Mouse (Mus musculus): Measurements from ENCODE around the gene Nufip2.
"Not testable (repeated sequence)": the region's sequence is repeated elsewhere in the genome, so short reads cannot be mapped to it uniquely, and the experiment has no call there.

Gene Nufip2

DNA sequence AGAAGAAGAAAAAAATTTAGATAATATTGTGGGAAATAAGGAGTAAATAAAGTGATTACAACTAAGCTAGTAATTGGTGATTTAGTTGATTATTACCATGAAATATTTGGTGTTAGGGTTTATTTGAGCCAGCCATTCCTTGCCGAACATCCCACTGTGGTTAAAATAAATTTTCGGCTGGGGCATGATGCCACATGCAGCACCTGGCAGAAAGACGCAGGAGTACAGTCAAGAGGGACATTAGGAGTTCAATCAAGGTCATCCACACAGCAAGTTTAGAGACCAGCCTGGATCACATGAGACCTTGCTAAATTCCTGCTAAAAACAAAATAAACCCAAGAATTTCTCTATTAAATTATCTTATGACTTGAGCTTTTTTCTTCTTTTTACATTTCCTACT lies 23.1 kb downstream of the Nufip2 start:
- DNase-seq (ENCODE audit: low spot score), result no peak

DNA sequence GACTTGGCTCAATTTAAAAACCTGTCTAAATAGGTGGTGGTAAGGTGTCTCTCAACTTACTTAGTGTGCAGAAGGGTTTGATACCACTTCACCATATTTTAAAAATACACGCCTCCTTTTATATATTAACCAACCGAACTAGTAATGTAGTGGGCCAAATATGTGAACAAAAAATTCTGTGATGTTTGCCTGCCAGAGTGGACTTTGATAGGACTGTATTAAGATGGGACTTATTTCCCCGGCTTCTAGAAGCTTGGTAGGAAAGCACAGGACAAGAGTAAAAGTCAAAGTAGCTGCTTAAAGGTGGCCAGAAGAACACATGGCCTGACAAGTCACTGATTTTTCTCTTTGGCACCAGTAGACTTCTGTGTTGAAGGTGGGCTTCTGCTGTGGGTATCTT lies 27.8 kb downstream of the Nufip2 start:
- no peak for DNase-seq (ENCODE audit: low spot score)

DNA sequence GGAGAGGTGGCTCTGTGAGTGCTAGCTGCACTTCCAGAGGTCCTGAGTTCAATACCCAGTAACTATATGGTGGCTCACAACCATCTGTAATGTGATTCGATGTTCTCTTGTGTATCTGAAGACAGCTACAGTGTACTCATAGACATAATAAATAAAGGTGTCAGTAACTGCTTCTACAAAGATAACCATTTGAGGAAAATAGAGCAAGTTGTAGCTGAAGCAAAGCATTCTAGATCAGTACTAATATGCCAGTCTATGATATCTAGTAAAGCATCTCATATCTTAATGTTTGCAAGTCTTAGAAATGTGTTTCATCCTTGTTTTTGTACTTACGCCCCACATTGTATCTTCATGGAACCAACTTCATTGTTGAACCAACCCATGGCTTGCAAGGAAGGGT lies 33.1 kb downstream of the Nufip2 start:
- no peak for DNase-seq (ENCODE audit: low spot score)

DNA sequence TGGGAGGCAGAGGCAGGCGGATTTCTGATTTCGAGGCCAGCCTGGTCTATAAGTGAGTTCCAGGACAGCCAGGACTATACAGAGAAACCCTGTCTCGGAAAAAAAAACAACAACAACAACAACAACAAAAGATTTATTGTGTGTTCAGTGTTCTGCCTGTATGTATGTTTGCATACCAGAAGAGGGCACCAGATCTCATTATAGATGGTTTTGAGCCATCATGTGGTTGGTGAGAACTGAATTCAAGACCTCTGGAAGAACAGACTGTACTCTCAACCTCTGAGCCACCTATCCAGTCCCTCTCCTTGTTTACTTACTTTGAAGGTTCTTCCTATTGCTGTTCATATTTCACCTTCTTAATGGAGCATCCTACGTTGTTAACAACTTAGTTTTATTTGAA lies 35.4 kb downstream of the Nufip2 start:
- no peak for DNase-seq (ENCODE audit: low spot score)

DNA sequence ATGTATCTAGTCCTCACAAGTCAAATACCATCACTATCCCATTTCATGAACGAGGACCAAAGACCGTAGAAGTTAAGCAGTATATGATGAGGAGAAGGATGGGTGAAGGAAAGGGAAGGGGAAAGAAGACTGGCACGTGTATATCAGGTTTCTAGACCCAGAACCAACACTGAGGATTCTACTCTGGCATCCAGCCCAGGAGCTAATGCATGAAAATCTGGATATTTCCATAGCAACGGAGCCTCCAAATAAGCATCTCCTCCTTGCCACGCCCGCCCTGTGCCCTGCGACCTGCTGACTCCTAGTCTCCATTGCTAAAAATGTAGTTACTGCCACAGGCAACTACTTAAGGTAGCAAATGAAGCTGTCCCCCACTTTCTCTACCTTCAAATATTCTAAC lies 38.8 kb downstream of the Nufip2 start:
- no peak for DNase-seq (ENCODE audit: low spot score)

DNA sequence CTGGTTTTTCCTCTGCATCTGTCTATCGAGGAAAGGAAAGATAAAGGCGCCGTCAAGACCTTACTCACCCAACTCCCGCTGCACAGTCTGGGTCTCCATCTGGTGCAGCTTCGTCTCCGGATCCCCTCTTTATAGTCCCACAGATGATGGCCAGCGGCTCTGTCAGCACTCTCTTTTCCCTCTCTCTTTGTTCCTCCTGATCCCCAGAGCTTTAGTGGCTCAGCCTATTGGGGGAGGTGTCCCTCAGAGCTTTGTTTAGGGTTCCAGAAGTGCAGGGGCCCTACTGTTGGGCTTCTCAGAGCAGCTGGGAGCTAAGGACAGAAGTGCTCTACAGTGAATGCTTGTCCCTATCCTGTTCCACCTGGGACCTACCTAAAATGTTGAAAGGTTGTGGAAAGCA lies 39.2 kb downstream of the Nufip2 start, which contains the start of gene Cryba1:
Gene Cryba1, minus strand, starts transcription at position 101 of the 400 bp plus-strand sequence.
- DNase-seq (ENCODE audit: low spot score), result no peak

DNA sequence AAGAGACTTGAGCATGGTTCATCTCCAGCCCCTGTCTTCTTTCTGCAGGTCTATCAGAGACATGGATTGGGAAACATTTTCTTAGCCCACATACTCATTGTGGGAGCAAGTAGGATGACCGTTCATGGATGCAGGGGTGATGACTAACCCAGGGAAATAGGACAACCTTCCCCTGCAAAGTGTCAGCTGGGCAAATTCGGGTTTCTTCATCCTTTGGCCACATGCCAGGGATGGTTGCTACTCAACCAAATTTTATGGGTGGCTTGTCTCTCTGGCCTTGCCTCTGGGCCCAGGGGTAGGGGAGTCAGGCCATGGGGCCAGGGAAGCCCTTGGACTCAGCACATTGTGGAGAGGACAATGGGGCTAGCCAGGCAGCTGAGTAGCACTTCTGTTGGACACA lies 42.6 kb downstream of the Nufip2 start:
- DNase-seq (ENCODE audit: low spot score), result no peak

DNA sequence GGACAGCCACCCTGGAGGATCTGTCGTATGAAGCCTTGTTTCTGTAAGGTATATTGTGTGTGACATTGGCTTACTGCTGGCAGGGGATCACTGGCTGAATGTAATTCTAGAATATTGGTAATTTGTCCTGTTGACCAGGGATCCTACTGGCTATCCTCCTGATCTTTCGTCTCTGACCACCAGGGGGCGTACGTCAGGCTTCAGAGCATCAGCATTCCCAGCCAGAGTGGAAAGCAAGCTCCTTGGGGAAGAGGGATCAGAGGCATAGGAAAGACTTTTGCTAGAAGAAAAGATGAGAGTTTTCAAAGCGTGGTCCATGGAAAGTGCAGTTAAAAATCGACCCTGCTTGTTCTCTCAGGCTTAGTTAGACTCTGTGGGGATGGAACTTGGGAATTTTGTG lies 51.3 kb downstream of the Nufip2 start:
- peak; percentile 57 for DNase-seq (ENCODE audit: low spot score)

DNA sequence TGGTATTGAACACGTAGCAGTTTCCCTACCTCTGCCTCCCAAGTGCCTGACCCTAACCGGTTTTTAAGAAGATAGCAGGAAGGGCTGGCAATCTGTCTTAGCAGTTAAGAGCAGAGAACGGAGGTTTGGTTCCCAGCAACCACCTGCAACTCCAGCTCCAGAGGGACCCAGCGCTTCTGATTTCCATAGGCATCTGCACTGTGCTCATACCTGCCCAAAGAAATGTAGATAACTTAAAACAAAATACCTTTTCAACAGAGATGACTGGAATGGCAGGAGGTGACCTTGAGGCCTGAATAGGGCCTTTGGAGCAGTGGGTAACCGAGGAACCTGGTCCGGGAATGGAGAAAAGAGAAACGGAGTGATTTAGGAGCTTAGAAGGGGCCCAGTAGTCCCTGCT lies 52.6 kb downstream of the Nufip2 start:
- DNase-seq (ENCODE audit: low spot score), result no peak

DNA sequence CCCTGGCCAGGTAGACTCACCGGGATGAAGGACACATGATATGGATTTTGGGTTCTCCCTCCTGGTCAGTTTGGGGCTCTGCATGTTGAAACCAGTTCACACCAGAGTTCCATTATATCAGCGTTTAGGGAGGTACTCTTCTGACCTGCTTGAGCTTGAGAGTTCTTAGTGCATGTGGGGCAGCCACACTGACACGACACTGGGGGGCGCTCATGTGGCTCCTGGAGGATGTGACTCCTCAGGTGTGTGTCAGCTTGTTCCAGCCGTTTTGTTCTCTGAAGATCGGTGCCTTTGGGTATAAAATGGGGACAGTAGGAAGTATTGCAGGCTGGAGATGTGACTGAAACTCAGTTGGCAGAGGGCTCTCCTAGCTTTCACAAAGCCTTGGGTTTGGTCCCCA lies 58.0 kb downstream of the Nufip2 start:
- no peak for DNase-seq (ENCODE audit: low spot score)

DNA sequence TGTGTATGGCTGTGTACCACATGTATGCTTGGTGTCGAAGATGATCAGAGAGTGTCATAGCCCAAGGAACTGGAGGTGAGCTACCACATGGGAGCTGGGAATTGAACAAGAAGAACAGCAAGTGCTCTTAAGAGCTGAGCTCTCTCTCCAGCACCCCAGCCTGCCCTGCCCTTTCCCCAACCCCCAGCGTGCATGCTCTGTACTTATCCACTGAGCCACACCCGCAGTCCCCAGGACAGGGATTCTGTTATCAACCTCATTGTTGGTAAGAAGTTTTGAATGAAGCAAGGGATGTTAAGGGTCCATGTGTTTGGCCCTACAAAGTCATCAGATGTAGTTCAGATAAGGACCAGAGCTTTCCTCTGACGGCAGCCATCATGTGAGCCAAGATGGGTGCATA lies 60.7 kb downstream of the Nufip2 start:
- DNase-seq (ENCODE audit: low spot score), result no peak

DNA sequence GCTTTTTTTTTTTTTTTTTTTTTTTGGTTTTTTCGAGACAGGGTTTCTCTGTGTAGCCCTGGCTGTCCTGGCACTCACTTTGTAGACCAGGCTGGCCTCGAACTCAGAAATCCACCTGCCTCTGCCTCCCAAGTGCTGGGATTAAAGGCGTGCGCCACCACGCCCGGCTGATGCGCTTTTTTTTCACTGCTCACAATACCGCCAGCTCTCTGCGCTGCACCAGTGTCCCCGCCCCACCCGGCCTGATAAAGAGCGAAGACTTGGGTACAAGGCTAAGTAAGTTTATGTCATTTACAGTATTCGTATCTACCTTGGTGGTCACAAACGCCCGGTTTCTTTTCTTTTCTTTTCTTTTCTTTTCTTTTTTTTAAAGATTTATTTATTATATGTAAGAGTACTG lies 61.1 kb downstream of the Nufip2 start:
- not testable (repeated sequence) for DNase-seq (ENCODE audit: low spot score)

DNA sequence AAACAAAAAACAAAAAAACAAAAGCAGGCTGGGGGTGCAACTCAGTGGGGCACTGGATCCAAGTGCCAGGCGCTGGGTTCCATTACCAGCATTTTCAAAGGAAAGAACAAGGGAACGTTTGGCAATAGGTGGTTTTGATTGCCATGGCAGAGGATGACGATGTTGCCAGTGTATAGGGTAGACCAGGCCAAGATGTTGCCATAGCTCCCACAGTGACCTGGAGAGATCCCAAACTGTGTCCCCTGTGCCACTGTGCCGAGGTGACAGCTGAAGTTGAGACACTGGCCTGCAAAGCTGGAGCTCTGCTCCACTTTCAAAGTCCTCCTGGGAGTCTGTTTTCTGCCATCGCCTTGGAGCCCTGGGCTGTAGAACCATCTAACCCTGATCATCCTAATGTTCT lies 63.0 kb downstream of the Nufip2 start:
- DNase-seq (ENCODE audit: low spot score), result no peak

DNA sequence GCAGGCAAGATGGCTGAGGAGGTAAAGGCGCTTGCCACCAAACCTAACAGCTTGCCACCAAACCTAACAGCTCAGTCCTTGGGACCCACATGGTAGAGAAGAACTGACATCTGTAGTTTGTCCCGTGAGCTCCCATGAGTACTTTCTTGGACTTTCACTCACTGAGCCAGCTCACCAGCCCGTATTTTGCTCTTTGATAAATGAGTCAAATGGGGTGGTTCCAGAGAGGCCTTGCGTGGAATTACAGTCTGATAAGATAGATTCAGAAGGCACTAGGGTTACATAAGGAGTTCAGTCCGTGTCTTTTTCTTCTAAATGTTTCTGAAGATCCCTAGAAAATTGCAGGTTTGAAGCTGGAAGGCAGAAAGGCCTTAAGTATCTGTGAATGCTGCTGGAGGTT lies 66.6 kb downstream of the Nufip2 start:
- DNase-seq (ENCODE audit: low spot score), result no peak

DNA sequence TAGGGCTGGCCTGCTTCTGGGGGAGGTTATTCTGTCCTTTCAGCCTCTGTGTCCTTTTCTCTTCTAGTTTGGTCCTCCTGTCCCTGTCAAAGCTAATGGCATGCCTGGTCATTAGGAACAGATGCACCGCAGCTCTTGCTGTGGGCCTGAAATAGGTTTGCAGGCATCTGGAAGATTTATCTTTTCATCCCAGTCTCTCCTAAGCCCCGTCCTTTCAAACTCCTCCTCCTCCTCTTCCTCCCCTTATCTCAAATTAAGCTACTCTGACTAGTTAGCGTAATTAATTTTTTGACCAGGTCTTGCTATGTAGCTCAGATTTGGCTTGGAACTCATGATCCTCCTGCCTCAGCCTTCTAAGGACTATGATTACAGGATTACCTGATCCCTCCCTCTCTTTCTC lies 67.5 kb downstream of the Nufip2 start:
- no peak for DNase-seq (ENCODE audit: low spot score)

DNA sequence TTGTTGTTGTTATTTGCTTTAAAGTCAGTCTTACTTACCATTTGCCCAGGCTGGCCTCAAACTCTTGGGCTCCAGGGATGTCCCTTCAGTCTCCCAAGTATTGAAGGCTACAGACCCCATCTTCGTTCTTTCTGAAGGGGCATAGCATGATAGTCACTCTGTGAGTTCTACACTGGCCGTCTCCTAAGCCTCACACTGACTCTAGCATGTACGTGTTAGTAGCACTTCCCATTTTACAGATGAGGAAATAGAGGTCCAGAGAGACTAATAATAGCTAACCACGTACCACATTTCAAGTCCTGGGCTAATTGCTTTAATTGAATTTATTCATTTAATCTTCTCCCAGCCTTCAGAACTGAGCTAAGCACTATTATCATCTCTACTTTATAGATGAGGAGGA lies 74.1 kb downstream of the Nufip2 start:
- DNase-seq (ENCODE audit: low spot score), result no peak

DNA sequence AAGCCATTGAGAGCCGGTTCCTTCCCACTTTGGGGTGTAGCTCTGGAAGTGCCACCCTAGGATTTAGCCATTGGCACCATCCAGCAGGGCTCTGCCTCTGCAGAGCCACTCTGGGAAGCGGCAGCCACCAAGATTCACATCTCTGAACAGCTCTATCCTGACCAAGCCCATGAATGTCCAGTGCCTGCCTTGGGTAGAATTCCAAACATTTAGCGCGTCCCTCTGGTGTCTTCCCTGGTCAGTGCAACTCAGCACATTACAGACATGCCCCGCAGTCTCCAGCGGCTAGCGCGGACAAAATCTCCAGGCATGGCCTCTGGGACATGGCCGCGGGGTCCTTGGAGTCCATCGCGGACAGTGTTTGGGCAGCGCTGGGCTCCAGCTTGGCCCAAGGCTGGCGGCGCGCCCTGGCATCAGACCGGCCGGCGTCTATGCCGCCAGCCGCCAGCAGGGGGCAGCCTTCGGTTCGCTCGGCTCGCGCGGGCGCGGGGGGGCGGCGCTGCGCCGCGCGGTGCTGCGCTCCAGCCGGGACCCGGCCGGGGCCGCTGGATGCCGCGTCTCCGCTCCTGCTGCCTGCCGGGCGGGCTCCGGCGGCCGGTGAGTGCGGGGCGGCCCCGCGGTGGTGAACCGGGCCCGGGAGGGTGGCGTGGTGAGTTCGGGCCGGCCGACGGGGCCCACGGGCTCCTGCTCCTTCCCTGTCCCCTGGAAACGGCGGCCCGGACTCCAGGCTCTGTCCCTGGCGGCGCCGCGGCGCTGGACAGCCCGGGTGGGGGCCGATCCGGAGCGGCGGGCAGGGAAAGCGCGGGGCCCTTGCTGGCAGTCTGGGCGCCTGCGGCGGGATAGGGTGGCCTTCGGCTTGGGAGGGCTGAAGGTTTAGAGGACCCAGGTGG lies 77.1 kb downstream of the Nufip2 start, which contains the start of gene Myo18a:
Gene Myo18a, plus strand, starts transcription at position 464 of the 890 bp plus-strand sequence.
- peak; percentile 82 for DNase-seq (ENCODE audit: low spot score)

DNA sequence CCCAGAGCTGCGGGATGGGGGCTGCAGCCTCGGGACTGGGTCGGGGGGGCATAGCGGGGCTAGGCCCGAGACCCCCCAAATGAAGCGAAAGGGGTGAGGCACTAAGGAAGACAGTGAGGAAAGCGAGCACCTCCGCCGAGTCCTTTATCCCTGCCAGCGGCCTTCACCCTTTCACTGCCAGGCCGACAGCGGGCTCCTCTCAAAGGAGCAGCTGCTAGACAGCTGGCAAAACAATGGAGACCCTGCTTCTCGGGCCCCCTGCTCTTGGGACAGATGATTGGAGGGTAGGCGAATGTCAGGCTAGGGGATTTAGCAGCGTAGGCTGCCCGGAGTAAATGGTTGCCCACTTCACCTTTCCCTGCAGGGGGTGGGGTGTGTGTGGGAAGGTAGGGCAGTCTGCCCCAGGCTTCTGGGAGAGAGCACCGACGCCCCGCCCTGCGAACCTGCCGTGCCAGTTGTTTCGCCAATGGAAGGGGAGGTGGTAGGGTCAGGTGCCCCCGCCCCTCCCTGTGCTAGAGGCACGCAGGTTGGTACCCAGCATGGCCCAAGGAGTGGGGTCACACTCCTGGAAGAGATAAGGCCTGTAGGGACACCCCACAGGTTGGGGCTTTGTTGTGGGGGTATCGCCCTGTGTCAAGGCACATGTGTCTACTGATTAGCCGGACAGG lies 77.9 kb downstream of the Nufip2 start:
- no peak for DNase-seq (ENCODE audit: low spot score)

DNA sequence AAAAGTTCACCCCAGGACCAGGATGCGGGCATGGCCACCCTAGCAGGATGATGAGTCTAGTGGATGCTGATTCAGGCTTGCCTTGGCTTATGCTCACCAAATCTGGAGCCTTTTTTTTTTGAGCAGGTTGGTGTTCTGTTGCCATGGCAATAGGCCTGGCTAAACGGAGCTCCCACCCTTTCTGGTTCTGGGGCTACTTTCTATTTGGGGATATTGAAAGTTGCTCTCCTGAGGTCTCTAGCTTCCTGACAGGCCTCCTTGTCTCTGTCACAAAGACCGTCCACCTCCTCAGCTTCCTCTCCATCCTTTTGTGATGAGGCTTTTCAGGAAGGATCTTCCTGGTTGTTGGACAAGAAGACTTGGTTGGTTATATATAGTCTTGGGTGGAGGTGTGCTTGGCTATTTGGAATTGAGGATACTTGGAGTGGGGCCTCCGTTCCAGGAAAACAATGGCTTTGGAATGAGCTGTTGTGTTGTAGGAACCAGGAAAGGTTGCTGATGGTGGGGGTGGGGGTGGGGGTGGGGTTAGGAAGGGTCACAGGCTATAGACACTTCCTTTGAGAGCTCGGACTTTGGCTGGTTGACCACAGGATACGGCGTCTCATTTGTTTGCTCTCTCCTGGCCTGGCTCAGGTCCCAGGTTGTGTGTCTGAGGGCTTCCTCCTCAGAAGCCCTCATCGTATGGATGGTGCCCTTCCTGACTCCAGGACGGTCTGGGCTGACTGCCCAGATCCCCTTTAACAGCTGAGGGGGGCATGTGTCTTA lies 78.9 kb downstream of the Nufip2 start:
- no peak for DNase-seq (ENCODE audit: low spot score)

DNA sequence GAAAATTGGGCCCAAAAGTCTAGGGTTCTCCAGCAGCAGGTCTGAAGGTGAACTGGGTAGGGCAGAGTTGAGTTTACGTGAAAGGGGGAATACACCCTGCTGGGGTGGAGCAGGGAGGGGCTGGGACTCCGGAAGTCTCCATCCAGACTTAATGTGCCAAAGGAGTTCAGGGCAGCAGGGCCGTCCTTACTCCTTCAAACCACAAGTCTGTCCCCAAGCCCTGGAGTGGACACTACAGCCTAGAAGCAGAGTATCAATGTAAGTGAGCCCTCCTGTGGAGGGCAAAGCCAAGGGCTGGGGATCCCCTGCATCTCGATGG lies 79.5 kb downstream of the Nufip2 start:
- DNase-seq (ENCODE audit: low spot score), result no peak

DNA sequence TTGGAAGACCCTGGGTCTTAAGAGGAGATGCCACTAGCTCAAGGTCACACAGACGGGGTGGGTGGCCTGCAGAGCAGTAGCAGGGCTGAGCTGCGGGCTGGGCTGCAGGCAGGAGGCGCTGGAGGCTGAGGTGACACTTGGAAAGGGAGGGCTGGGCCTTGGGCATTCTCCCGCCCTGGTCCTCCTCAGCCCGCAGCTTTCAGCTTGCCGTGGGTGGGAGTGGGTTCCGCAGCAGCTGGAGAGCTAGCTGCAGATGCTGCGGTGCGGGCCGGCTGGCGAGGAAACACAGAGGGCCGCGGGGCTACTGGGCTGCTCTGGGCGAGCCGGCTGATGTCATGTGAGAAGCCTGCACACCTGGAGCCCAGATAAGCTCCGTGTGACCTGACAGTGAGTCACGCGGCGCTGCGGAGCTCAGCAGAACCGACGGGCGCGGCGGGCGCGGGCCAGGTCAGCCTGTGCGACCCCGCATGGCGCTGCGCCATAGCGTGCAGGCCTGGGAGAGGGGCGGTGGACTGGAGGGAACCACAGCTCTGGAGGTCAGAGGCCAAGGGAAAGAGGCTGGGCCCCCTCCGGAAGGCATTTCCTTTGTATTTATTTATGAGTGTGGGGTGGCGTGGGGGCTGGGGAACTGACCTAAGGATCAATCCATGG lies 80.5 kb downstream of the Nufip2 start:
- no peak for DNase-seq (ENCODE audit: low spot score)

DNA sequence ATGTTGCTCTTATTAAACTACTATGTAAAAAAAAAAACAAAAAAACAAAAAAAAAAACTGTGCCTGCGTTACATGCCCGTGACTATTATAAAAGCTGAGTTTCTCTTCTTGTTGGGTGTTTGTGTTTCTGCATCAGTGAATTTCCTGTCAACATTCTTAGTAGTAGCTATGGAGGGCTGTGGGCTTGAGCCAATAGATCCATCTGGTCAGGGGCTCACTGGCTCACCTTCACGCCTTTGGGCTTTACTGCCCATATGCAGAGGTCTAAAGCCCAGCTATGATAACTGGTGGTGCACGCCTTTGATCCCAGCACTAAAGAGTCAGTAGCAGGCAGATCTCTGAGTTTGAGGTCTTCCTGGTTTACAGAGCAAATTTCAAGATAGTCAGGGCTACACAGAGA lies 83.5 kb downstream of the Nufip2 start:
- no peak for DNase-seq (ENCODE audit: low spot score)

Data from ovary, postnatal 10 days (tissue).